Mouse (Mus musculus) cerebellum, adult 18-20 months (tissue): ENCODE measurements around the gene Zbtb5.
"Not testable (repeated sequence)": the region's sequence is repeated elsewhere in the genome, so short reads cannot be mapped to it uniquely, and the experiment has no call there.

Source experiments
- DNase-seq, 2 experiments: peaks; one replicate each; pipeline ENCODE4 v3.0.0; 2021

Gene Zbtb5

DNA sequence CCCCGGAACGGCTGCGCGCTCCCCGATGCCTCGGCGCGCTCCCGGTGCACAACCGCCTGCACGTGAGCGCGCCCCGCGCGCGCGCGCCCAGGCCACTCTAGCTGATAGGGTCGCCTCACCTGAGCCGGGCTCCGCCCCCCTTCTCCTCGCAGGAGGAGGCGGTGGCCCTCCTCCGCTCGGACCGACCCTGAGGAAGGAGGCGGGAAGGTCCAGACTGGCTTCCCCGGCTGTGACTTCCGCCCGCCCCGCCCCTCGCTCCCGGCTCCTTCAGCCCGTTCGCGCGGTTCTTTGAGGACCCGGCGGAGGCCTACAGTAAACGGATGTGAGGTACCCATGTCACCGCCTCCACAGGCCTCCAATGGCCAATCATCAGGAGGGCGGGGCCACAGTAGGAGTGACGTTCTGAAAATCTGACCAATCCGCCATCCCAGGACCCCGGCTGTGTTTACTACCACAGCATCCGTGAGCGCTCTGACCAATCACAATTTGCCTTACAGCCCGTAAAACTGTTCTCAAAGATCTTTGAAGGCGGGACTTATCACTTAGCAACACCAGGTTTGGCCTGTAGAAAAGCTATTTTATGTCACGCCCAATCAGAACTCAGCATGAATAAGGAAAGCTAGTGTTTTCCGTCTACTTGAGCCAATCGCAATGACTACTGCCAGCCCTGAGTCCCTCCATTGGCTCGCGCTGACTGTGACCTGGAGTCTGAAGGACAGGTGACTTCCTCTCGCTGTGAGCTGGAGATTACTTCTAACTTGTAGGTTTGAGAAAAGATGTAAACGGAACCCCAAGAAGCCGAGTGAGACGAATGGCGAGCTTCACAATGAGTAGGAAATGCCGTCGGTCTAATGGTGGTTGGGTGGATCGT, at the start of gene Zbtb5:
TSS of gene Zbtb5 (minus strand) at position 308 of the 871 bp plus-strand sequence.
- peak; percentile 99 to 100 for DNase-seq

GRCm38 (mm10) chr4:45055451-45055850, 43.2 kb upstream of the Zbtb5 start:
- peak; percentile 39 to 40 for DNase-seq

GRCm38 (mm10) chr4:45054862-45055261, 42.6 kb upstream of the Zbtb5 start:
- peak; percentile 14 to 21 for DNase-seq

DNA sequence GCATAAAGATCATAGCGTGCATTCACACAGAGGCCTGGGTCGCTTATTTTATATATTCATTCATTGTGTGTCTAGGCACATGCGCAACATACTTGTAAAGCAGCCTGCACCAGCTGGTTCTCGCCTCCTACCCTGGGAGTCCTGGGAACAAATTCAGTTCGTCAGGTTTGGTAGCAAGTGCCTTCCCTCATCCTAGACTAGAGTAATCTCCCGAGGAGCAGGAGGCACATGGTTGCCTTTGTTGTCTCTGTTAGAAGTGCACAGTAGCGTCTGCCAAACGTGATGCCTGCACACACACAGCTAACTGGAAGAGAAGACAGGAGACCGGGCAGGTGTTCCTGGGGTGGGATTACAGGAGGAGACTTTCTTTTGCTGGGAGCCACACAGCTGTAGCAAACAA, 35.7 kb upstream of the Zbtb5 start:
- DNase-seq = no peak

GRCm38 (mm10) chr4:45047286-45047887, 35.2 kb upstream of the Zbtb5 start:
- DNase-seq = no peak

DNA sequence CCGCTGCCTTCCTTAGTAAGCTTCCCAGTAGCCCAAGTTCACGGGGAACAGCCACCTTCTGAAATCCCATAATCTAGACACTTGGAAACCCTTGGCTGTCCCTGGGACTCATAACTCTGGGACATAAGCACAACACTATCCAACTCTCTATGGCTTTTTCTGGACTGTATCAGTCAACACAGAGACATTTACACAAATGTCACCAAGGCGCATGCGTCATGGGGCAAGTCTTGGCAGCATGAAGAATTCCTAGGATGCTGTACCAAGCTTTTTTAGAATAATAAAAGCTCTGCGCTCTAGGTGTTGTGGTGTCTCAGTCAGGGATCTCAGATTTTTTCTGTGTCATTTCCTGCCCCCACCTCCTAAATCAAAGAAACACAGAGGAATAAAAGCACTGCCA, 34.5 kb upstream of the Zbtb5 start:
- DNase-seq = no peak

DNA sequence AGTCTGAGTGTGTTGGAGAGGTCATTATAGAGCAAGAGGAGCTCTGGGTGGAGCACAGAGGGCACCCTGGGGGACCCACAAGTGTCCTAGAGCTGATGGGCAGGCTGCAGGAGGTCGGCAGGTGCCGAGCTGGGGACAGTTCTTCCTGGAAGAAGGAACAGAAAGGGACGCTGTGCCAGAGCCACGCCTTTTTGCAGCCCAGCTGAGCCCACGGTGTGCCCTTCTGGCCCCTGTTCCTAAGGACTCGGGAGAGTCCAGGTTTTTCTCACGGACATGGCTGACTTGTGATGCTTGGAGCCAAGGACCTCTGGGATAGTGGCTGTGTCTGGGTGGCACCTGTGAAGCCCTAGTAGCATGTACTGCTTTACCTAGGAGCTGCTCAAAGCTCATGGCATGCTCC, 28.6 kb upstream of the Zbtb5 start:
- DNase-seq = no peak

DNA sequence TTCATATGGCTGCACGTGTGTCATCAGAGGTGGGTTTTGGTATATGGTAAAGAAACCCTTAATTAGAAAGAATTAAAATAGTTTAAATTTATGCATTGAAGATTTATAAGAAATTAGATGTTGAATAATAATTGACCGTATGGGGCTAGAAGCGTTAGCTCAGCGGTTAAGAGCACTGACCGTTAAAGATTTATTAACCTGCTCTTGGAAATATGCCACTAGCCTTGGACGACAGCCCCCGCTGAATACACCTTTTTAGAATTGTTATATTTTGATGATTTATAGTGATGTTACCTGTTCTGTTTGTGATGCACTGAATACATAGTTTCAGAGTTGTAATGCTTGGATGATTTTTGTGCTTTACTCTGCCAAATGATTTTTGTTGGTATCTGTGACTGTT, 27.3 kb upstream of the Zbtb5 start:
- DNase-seq = not testable (repeated sequence)

DNA sequence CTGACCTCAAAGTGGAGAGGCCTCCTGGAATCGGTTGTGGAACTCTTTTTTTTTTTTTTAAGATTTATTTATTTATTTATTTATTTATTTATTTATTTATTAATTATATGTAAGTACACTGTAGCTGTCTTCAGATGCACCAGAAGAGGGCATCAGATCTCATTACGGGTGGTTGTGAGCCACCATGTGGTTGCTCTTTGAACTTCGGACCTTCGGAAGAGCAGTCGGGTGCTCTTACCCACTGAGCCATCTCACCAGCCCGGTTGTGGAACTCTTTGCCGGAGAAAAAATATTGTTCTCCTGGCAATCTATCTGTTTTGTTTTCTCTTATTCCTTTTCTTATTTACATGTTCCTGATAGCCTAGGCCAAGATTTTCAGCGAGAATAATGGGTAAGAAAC, 26.7 kb upstream of the Zbtb5 start:
- DNase-seq = not testable (repeated sequence)

DNA sequence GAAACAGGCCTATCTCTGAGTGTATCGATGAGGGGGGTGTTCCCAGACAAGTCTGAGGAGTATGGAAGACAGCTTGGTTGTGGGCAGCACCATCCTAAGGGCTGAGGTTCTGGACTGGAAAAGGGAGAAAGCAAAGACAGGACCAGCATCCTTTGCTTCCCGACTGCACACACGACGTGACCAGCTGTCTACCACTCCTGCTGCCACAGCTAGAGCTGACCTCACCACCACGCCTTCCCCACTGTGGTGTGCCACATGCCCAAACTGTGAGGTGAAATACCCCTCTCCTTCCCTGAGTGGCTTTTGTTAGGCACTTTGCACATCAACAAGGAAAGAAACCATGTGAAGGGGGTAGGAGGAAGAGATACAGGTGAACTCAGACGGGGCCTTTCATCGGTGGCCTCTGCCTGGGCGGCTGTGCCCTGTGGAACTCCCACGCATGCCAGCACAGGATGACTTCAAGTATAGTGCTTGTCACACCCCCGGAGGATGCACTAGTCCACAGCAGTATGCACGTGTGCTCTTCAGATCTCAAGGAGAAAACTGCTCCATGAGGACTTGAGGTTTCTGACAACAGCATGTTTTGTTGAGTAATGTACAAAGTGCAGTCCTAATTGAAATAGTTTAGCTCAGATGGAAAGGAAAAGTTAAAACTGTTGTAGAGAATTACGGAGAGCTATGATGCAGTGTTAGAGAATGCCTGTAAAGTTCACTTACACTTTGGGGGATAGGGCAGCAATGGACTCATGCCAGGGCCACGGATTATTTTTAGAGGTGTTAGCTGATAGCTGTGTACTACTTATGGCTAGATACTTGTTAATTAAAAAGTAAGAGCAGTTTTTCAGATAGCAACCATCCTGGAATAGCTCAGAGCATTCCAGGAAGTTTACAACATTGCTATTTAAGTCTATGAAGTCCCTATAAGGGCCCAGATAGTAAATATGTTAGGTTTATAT, 25.5 kb upstream of the Zbtb5 start:
- DNase-seq = no peak

GRCm38 (mm10) chr4:45036571-45036970, 24.4 kb upstream of the Zbtb5 start:
- no peak for DNase-seq

GRCm38 (mm10) chr4:45036048-45036447, 23.8 kb upstream of the Zbtb5 start:
- DNase-seq = no peak

- DNase-seq = no peak
Measured at GRCm38 (mm10) chr4:45034693-45035628, 22.7 kb upstream of the Zbtb5 start.

- DNase-seq = no peak
Measured at GRCm38 (mm10) chr4:45032586-45032985, 20.4 kb upstream of the Zbtb5 start.

- DNase-seq = no peak
Measured at GRCm38 (mm10) chr4:45026459-45026858, 14.2 kb upstream of the Zbtb5 start.

DNA sequence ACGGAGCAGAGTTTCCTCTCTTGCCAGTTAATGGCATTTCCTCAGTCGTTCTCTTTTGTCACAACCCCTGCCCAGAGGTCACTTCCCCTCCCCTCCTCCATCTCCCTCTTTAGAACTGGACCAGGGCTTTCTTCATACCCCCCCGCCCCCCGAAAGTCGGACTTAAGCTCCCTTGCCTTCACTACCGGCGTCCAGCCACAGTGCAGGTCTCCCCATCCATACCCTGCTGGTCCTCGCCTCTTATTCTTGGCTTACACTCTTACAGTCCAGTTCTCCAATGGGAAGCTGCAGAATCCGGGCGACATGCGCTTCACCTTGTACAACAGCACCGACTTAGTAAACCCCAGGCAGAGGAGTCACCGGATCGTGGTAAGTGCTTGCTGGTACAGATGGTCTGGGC, 6.8 kb upstream of the Zbtb5 start:
- DNase-seq = peak in 1 of 2 experiments; percentile 15

DNA sequence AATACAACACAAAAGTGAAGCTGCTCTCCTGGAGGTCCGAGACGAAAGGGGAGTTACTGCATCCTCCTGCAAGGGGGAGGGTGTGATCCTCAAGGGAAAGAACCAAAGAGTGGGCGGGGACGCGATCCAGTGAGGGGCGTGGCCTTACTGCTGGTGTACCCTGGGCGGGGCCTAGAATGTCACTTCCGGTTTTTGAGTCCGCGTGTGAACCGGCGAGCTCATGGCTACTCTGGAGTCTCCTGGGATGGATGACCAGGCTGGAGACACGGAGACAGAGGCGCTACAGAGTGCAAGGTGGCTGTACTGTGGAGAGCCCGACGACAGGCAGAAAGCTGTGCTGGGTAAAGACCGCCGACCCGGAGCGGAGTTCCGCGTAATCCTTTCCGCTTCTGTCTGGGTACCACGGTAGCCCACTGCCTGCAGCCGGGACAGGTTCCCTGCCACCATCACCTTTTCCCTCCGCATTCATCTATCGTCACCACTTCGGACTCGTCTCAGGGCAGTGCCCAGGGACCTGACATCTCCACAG, 6.3 kb upstream of the Zbtb5 start, which contains the start of gene Polr1e:
TSS of gene Polr1e (plus strand) at position 132 of the 529 bp plus-strand sequence.
- peak; percentile 86 to 91 for DNase-seq

DNA sequence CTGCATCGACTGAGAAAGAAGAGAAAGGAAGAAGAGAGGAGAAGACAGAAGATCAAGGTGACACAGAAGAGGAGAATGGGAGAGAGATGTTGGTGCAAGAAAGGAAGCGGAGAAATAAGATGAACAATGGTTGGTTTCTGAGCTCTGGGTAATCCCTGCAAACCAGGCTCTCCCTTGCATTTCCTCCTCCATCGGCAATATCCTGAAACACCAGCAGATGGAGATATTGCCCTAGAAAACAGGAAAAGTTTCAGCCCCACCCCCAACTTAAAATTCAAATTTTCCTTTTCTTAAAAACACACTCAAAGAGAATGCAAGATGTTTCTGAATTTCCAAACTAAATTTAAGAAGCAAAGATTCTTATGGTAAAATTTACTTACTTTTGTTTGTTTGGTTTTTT, 3.4 kb upstream of the Zbtb5 start:
- DNase-seq = peak; percentile 53 to 67

GRCm38 (mm10) chr4:45013537-45013936, 1.3 kb upstream of the Zbtb5 start:
- DNase-seq = no peak

DNA sequence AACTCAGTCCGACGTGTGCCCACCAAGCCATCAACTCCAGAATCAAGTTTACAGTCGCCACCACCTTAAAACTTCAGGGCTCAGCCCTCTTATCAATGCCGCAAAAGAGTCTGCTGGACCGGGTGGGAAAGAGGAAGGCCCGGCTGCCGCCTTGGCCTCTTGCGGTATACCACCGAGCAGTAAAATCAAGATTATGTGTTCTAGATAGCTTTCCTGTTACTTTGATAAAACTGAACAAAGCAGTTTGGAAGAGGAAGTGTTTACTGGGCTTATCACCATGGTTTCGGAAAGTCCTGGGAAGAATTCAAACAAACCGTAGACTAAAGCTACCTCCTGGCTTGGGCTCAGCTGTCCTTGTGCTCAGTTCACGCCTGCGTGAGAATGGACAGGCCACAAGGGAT, 819 bp upstream of the Zbtb5 start:
- DNase-seq = no peak

GRCm38 (mm10) chr4:45011581-45012104, 569 bp downstream of the Zbtb5 start:
- DNase-seq = no peak
